Mouse (Mus musculus) thymus, postnatal 25 days (tissue): ENCODE measurements around the gene Kdelr2.

ENCODE experiments used
- DNase-seq: peaks from one replicate; pipeline ENCODE4 v3.0.0; 2022

Gene Kdelr2

GRCm38 (mm10) chr5:143404148-143404930 is 701 bp downstream of the Kdelr2 start:
- DNase-seq, result peak; percentile 19

DNA sequence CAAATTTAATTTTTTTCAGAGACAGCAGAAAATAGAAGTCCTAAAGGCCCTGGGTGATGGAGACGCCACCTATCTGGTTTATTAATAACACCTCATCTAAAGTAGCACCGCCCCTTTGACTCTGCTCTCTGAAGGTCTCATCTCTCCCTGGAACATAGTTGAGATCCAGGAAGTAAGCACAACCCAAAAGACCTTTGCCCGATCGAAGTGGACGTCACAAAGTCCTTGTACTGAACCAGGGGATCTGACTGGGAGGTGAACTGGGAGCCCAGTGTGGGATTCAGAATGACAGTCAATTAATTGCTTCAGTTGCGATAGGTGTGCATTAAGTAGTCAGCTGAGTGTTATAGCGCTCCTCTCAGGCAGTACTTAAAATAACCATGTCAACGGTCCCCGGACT is 1.6 kb downstream of the Kdelr2 start:
- no peak for DNase-seq

GRCm38 (mm10) chr5:143406548-143406947 is 2.9 kb downstream of the Kdelr2 start:
- no peak for DNase-seq

GRCm38 (mm10) chr5:143409239-143409638 is 5.6 kb downstream of the Kdelr2 start:
- no peak for DNase-seq

GRCm38 (mm10) chr5:143410841-143411395 is 7.3 kb downstream of the Kdelr2 start:
- DNase-seq, result no peak

DNA sequence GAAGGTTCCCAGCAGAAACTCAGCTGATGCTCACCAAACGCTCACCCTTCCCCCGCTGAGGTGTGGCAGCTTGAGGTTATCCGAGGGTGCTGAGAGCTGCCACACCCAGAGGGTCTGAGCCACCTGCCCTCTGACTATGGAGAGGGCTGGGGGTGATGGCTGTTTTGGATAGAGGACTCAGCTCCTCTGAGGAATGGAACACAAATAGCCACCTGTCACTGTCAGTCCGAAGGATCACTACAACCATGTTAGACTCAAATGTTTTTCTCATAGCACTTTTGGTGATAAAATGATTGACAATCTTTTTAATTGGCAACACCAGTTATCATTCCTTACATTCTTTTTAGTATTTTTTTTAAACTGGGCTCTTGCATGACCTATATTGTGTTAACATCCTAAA is 17.8 kb downstream of the Kdelr2 start:
- DNase-seq, result no peak

GRCm38 (mm10) chr5:143422990-143423389 is 19.4 kb downstream of the Kdelr2 start:
- DNase-seq, result no peak

GRCm38 (mm10) chr5:143423899-143424519 is 20.4 kb downstream of the Kdelr2 start:
- DNase-seq, result peak; percentile 59

- peak; percentile 74 for DNase-seq
These were observed 30.8 kb downstream of the Kdelr2 start for GRCm38 (mm10) chr5:143434421-143434820.

- no peak for DNase-seq
These were observed 37.7 kb downstream of the Kdelr2 start for GRCm38 (mm10) chr5:143441298-143441697.

- no peak for DNase-seq
These were observed 38.1 kb downstream of the Kdelr2 start for GRCm38 (mm10) chr5:143441753-143442152.

DNA sequence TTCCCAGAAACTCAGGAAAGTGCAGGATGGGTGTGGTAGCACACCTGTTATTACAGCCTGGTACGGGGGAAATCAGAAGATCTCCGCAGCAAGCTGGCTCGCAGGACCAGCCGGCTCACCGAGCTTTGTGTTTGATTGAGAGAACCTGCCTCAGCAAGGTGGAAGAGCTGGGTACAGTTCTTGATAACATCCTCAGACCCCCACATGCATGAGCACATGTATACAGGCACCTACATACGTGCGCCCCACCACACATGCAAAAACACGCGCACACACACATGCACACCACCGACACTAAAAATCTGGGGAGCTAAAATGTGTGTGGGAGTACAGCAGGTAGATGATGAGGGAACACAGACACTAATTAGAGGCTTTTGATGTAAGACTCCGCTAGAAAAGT is 60.0 kb downstream of the Kdelr2 start:
- DNase-seq, result no peak

GRCm38 (mm10) chr5:143464100-143464756 is 60.6 kb downstream of the Kdelr2 start, which contains the start of gene Daglb:
Daglb (plus strand) TSS chr5:143464584.
- peak; percentile 90 for DNase-seq

GRCm38 (mm10) chr5:143464757-143465118 is 61.1 kb downstream of the Kdelr2 start:
- DNase-seq, result no peak

DNA sequence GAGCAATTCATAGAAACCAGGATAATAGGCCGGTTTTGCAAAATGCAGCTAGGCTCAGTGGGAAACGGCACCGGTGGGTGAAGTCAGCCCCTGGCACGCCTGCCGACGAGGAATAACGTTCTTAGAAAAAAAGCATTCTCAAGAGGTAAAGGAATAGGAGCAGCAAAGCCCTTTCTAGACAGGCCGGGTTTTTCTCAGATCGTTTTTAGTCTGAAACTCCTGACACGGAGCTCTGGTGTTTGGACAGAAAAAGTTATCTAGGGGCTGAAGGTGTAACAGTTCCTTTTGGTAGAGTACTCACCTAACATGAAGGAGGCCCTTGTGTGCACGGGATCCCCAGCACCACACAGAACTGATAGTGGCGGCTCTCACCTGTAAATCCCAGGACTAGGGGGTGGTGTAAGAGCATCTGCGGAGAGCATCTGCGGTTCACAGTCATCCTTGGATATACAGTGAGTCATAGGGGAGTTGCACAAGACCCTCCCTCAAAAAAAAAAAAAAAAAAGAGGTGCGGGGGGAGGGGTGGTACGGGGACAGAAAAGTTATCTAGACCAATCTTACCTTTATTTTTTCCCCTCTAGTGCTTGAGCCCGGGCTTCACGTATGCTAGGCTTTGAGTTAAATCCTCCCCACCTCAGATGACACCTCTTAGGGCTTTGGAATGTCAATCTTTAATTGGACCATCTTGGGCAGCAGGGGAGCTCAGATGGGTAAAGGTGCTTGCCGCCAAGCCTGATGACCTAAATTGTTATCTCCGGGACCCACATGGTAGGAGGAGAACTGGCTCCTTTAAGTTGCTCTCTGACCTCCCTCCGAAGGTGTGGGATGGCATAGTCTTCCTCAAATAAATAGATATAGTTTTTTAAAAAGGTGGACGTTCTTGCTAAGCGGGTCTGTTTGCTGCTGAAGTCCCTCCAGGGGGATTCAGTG is 61.8 kb downstream of the Kdelr2 start:
- DNase-seq, result no peak

- no peak for DNase-seq
These were observed 63.4 kb downstream of the Kdelr2 start for GRCm38 (mm10) chr5:143466891-143467669.

DNA sequence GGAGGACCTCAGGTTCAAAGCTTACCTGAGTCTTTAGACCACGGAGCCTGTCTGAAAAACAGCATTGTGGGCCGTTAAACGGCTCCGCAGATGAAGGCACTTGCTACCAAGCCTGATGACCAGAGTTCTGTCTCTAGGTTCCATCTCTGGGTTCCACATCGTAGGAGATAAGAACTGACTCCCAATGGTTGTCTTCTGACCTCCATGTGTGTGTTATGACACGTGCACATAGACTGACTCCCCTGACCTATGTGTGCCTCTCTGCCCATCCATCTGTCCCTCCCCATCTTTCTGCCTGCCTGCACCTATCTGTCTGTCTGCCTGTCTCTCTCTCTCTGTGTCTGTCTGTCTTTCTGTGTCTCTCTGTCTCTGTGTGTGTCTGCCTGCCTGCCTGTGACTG is 64.3 kb downstream of the Kdelr2 start:
- no peak for DNase-seq

GRCm38 (mm10) chr5:143469628-143470027 is 66.0 kb downstream of the Kdelr2 start:
- DNase-seq, result no peak

DNA sequence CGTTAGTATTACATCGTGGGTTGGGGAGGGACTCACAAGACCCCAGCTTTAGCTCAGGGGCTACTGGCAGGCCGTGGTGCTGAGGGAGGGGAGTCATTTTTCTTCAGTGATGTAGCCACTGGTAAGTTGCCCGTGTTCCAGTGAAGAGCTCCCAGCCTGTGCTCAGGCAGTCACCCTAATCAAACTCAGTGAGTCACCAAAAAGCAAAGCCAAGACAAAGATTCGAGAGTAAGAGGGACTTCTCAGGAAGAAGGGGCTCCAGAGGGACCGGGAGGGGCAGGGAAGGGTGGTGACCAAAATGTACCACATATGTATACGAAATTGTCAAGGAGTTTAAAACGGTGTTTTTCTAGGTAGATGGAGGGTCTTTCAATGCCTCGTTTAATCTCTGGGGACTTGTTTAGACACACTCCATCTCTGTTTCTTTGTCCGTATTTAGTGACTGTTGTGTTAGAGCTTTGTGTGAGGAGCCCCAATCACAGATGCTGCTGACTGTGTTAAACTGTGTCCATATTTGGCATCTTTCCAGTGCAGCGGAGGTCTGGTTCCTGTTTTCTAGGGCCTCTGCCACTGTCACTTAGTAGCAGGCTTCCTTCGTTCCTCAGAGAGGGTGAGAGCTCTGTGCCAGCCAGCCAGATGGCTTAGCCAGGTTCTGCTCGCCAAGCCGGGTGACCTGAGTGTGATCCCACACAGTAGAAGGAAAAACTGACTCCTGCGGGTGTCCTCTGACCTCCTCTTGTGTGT is 67.0 kb downstream of the Kdelr2 start:
- DNase-seq, result no peak

- DNase-seq, result no peak
These were observed 67.5 kb downstream of the Kdelr2 start for GRCm38 (mm10) chr5:143471165-143471546.
